Mouse (Mus musculus): ENCODE data around the gene Prpsap1. TPM values are rescaled to one million over a fixed set of nuclear protein-coding genes. Genes with fewer than 3 reads are reported as not detected.

Gene Prpsap1
- total RNA-seq, 2 experiments from 2014 or later: 45.3 to 45.8 TPM

Other genes starting within 250 kb of the Prpsap1 start
- gene Srp68, start 220.0 kb downstream of the Prpsap1 start, total RNA-seq (2021): 10 to 100 TPM; 58.7 to 59.8 TPM
- gene Galr2, start 213.3 kb downstream of the Prpsap1 start, total RNA-seq (2021): not detected
- 10 to 100 TPM; 61.0 to 65.9 TPM for gene Exoc7, start 187.0 kb downstream of the Prpsap1 start, total RNA-seq (2021)
- not detected for gene Foxj1, start 158.8 kb downstream of the Prpsap1 start, total RNA-seq (2021)
- gene Rnf157, start 81.2 kb downstream of the Prpsap1 start, total RNA-seq (2021): 10 to 100 TPM; 10.0 TPM
- gene Ubald2, start 60.1 kb downstream of the Prpsap1 start, total RNA-seq (2021): 10 to 100 TPM; 47.2 to 49.4 TPM
- gene Qrich2, start 28.0 kb downstream of the Prpsap1 start, total RNA-seq (2021): not detected
- 1 to 10 TPM; 2.5 to 3.9 TPM for gene Sphk1, start 36.7 kb upstream of the Prpsap1 start, total RNA-seq (2021)
- 10 to 100 TPM; 28.5 to 33.7 TPM for gene Ube2o, start 87.2 kb upstream of the Prpsap1 start, total RNA-seq (2021)
- gene Aanat, start 92.2 kb upstream of the Prpsap1 start, total RNA-seq (2021): not detected
- gene Rhbdf2, start 132.8 kb upstream of the Prpsap1 start, total RNA-seq (2021): 10 to 100 TPM; 15.4 to 17.7 TPM
- 1 to 10 TPM; 1.4 to 1.7 TPM for gene Prcd, start 159.3 kb upstream of the Prpsap1 start, total RNA-seq (2021)
- gene Cygb, start 160.1 kb upstream of the Prpsap1 start, total RNA-seq (2021): 10 to 100 TPM; 76.2 to 85.4 TPM